Mouse (Mus musculus): ENCODE measurements around the gene Zfp831. TPM values are rescaled to one million over a fixed set of nuclear protein-coding genes. Genes with fewer than 3 reads are reported as not detected.
A peak's percentile ranks its signal among the peaks of the same experiment; 100 is the strongest.

Zfp831 gene
- polyA plus RNA-seq, 1 experiment from 2014 or later, result 0.06 TPM

- Histone ChIP-seq H3K27ac (no peak overlapping the region), H3K27me3 (replicated peaks) (peaks cover 4% of the 10 kb centered on the region; the same call in 1 of the 2 replicates), H3K9me3 (replicated peaks) (no peaks in the 10 kb centered on the region), H3K36me3 (no peaks in the 10 kb centered on the region), H3K4me1 (no peaks in the 10 kb centered on the region), H3K4me3 (no peak overlapping the region), H3K4me2 (no peak overlapping the region), H3K9ac (no peak overlapping the region)
- 56% methylated on average over 5 of the region's 5 CpGs for WGBS (ENCODE audit: insufficient replicate concordance)
- no peak for ATAC-seq
Observed at GRCm38 (mm10) chr2:174655341-174655740, 12.0 kb downstream of the Zfp831 start.

GRCm38 (mm10) chr2:174658229-174658844 is 15.0 kb downstream of the Zfp831 start:
- no peak overlapping the region for H3K4me2 ChIP-seq
- 54% methylated on average over 8 of the region's 8 CpGs for WGBS (ENCODE audit: insufficient replicate concordance)
- no peak overlapping the region for H3K4me3 ChIP-seq
- H3K9ac ChIP-seq, result no peak overlapping the region
- H3K4me1 ChIP-seq, result no peaks in the 10 kb centered on the region
- H3K27me3 ChIP-seq (replicated peaks), result peaks cover 3% of the 10 kb centered on the region; the same call in 1 of the 2 replicates
- H3K9me3 ChIP-seq (replicated peaks), result no peaks in the 10 kb centered on the region
- ATAC-seq, result peak; percentile 32; the same call in 1 of the 2 replicates
- no peaks in the 10 kb centered on the region for H3K36me3 ChIP-seq
- H3K27ac ChIP-seq, result no peak overlapping the region

- Histone ChIP-seq H3K4me1 (no peaks in the 10 kb centered on the region), H3K9ac (no peak overlapping the region), H3K4me3 (no peak overlapping the region), H3K36me3 (no peaks in the 10 kb centered on the region), H3K9me3 (replicated peaks) (no peaks in the 10 kb centered on the region), H3K27ac (no peak overlapping the region), H3K4me2 (no peak overlapping the region), H3K27me3 (replicated peaks) (peaks cover 3% of the 10 kb centered on the region; the same call in 1 of the 2 replicates)
- no peak for ATAC-seq
- WGBS (ENCODE audit: insufficient replicate concordance), result 64% methylated on average over 4 of the region's 4 CpGs
Observed at GRCm38 (mm10) chr2:174659874-174660273, 16.5 kb downstream of the Zfp831 start.

DNA sequence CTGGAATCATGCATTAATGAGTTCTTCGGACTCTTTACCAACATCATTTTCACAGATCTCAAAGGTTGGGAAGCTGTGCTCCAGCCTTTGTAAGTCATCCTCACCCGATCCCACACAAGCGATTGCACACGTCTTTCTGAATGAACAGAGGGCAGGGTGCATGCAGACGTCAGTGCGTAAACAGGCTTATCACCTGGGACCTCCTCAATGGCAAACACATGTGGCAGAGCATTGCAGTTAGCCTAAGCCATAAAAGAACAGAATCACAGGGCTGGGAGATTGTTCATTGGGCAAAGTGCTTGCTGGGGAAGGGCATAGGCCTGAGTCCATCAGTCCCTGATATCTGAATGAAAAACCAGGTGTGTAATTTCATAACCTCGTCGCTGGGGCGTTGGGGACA is 17.0 kb downstream of the Zfp831 start:
- WGBS (ENCODE audit: insufficient replicate concordance), result 70% methylated on average over 9 of the region's 9 CpGs
- Histone ChIP-seq H3K4me2 (no peak overlapping the region), H3K4me3 (no peak overlapping the region), H3K36me3 (no peaks in the 10 kb centered on the region), H3K9me3 (replicated peaks) (no peaks in the 10 kb centered on the region), H3K27ac (no peak overlapping the region), H3K27me3 (replicated peaks) (peaks cover 3% of the 10 kb centered on the region; the same call in 1 of the 2 replicates), H3K9ac (no peak overlapping the region), H3K4me1 (no peaks in the 10 kb centered on the region)
- peak; percentile 31; the same call in 1 of the 2 replicates for ATAC-seq

- H3K4me3 ChIP-seq, result no peak overlapping the region
Observed at GRCm38 (mm10) chr2:174661436-174662171, 18.3 kb downstream of the Zfp831 start.

GRCm38 (mm10) chr2:174662593-174662992 is 19.3 kb downstream of the Zfp831 start:
- no peaks in the 10 kb centered on the region for H3K4me1 ChIP-seq
- no peak overlapping the region for H3K4me2 ChIP-seq
- H3K36me3 ChIP-seq, result no peaks in the 10 kb centered on the region
- no peak overlapping the region for H3K27ac ChIP-seq
- no peak overlapping the region for H3K9ac ChIP-seq
- ATAC-seq, result no peak
- WGBS (ENCODE audit: insufficient replicate concordance), result 45% methylated on average over 1 of the region's 1 CpGs
- H3K4me3 ChIP-seq, result no peak overlapping the region
- no peaks in the 10 kb centered on the region for H3K9me3 ChIP-seq (replicated peaks)
- H3K27me3 ChIP-seq (replicated peaks), result 0 out of 2 replicates have a peak, but pooled peaks cover 3% of the 10 kb centered on the region

More at GRCm38 (mm10) chr2:174661436-174662171, 18.3 kb downstream of the Zfp831 start:
- Histone ChIP-seq H3K9ac (no peak overlapping the region), H3K27me3 (replicated peaks) (peaks cover 3% of the 10 kb centered on the region; the same call in 1 of the 2 replicates), H3K27ac (no peak overlapping the region), H3K4me2 (no peak overlapping the region), H3K9me3 (replicated peaks) (no peaks in the 10 kb centered on the region), H3K36me3 (no peaks in the 10 kb centered on the region), H3K4me1 (no peaks in the 10 kb centered on the region)
- ATAC-seq, result no peak
- 46% methylated on average over 7 of the region's 7 CpGs for WGBS (ENCODE audit: insufficient replicate concordance)

GRCm38 (mm10) chr2:174665404-174665803 is 22.1 kb downstream of the Zfp831 start:
- Histone ChIP-seq H3K36me3 (no peaks in the 10 kb centered on the region), H3K9ac (no peak overlapping the region), H3K27ac (no peak overlapping the region), H3K9me3 (replicated peaks) (no peaks in the 10 kb centered on the region), H3K4me1 (no peaks in the 10 kb centered on the region), H3K4me3 (no peak overlapping the region), H3K4me2 (no peak overlapping the region), H3K27me3 (replicated peaks) (peaks cover 11% of the 10 kb centered on the region)
- ATAC-seq, result no peak
- 43% methylated on average over 5 of the region's 5 CpGs for WGBS (ENCODE audit: insufficient replicate concordance)

GRCm38 (mm10) chr2:174668806-174669205 is 25.5 kb downstream of the Zfp831 start:
- Histone ChIP-seq H3K27ac (no peak overlapping the region), H3K4me1 (peaks cover 17% of the 10 kb centered on the region), H3K9ac (no peak overlapping the region), H3K36me3 (no peaks in the 10 kb centered on the region), H3K4me3 (no peak overlapping the region), H3K27me3 (replicated peaks) (peaks cover 41% of the 10 kb centered on the region), H3K4me2 (no peak overlapping the region), H3K9me3 (replicated peaks) (no peaks in the 10 kb centered on the region)
- WGBS (ENCODE audit: insufficient replicate concordance), result 52% methylated on average over 3 of the region's 3 CpGs
- ATAC-seq, result no peak

GRCm38 (mm10) chr2:174672506-174673190 is 29.3 kb downstream of the Zfp831 start:
- no peak overlapping the region for H3K9ac ChIP-seq
- 18% methylated on average over 11 of the region's 11 CpGs for WGBS (ENCODE audit: insufficient replicate concordance)
- ATAC-seq, result peak; percentile 28; the same call in 1 of the 2 replicates

GRCm38 (mm10) chr2:174673592-174674286 is 30.4 kb downstream of the Zfp831 start:
- Histone ChIP-seq H3K4me3 (peak overlapping the region; percentile 51), H3K27me3 (replicated peaks) (peaks cover 54% of the 10 kb centered on the region), H3K4me2 (peak overlapping the region; percentile 85), H3K4me1 (peaks cover 24% of the 10 kb centered on the region), H3K27ac (no peak overlapping the region), H3K36me3 (no peaks in the 10 kb centered on the region), H3K9ac (peak overlapping the region; percentile 53), H3K9me3 (replicated peaks) (no peaks in the 10 kb centered on the region)
- peak; percentile 42; the same call in 1 of the 2 replicates for ATAC-seq
- 1% methylated on average over 25 of the region's 25 CpGs for WGBS (ENCODE audit: insufficient replicate concordance)

More at GRCm38 (mm10) chr2:174672506-174673190, 29.3 kb downstream of the Zfp831 start:
- Histone ChIP-seq H3K4me3 (peak overlapping the region; percentile 51), H3K4me1 (peaks cover 24% of the 10 kb centered on the region), H3K9me3 (replicated peaks) (no peaks in the 10 kb centered on the region), H3K36me3 (no peaks in the 10 kb centered on the region), H3K4me2 (peak overlapping the region; percentile 85), H3K27ac (no peak overlapping the region), H3K27me3 (replicated peaks) (peaks cover 62% of the 10 kb centered on the region)

GRCm38 (mm10) chr2:174674287-174675045 is 31.1 kb downstream of the Zfp831 start:
- H3K27ac ChIP-seq, result no peak overlapping the region
- peaks cover 24% of the 10 kb centered on the region for H3K4me1 ChIP-seq
- H3K36me3 ChIP-seq, result no peaks in the 10 kb centered on the region
- peak overlapping the region; percentile 51; the same call in 1 of the 2 replicates for H3K4me3 ChIP-seq
- H3K9ac ChIP-seq, result no peak overlapping the region
- H3K9me3 ChIP-seq (replicated peaks), result no peaks in the 10 kb centered on the region
- peak; percentile 27; the same call in 1 of the 2 replicates for ATAC-seq
- H3K4me2 ChIP-seq, result peak overlapping the region; percentile 85
- H3K27me3 ChIP-seq (replicated peaks), result peaks cover 54% of the 10 kb centered on the region
- WGBS (ENCODE audit: insufficient replicate concordance), result 6% methylated on average over 16 of the region's 16 CpGs

All from liver, embryonic 12.5 days (tissue).